Mouse (Mus musculus) lung, embryonic 16.5 days (tissue): ENCODE data around the gene Gm45808. TPM values are rescaled to one million over a fixed set of nuclear protein-coding genes. Genes with fewer than 3 reads are reported as not detected.
"Not testable (repeated sequence)": the region's sequence is repeated elsewhere in the genome, so short reads cannot be mapped to it uniquely, and the experiment has no call there.

Experiments
- ATAC-seq: fragments of 200-750 bp; cut with Nextera tagmentation; 2 replicates; pipeline ENCODE4 v1.8.0; 2017; ENCODE audit warnings: low read depth, mild to moderate bottlenecking, moderate library complexity
- H3K27ac ChIP-seq: fragments of 300-500 bp; sonication (generic); 2 replicates; pipeline ENCODE4 v1.5.1; 2014; ENCODE audit warnings: mild to moderate bottlenecking, control low read depth, low read length
- H3K27me3 ChIP-seq: fragments of 300-500 bp; sonication (generic); 2 replicates; pipeline ENCODE4 v1.6.1; 2014; ENCODE audit warnings: low read depth, low read length, mixed read lengths; ENCODE audit not compliant: control insufficient read depth, insufficient read depth
- H3K36me3 ChIP-seq: fragments of 300-500 bp; sonication (generic); 2 replicates; pipeline ENCODE4 v1.6.1; 2014; ENCODE audit warnings: low read length; ENCODE audit not compliant: control insufficient read depth, insufficient read depth
- H3K4me1 ChIP-seq: fragments of 300-500 bp; sonication (generic); replicated peaks from 2 replicates; pipeline ENCODE4 v1.6.1; 2014; ENCODE audit warnings: low read length, mixed read lengths; ENCODE audit not compliant: control insufficient read depth, insufficient read depth
- H3K4me2 ChIP-seq: fragments of 300-500 bp; sonication (generic); 2 replicates; pipeline ENCODE4 v1.6.1; 2014; ENCODE audit warnings: low read depth, low read length, control low read depth
- H3K4me3 ChIP-seq: fragments of 300-500 bp; sonication (generic); 2 replicates; pipeline ENCODE4 v1.5.1; 2014; ENCODE audit warnings: mild to moderate bottlenecking, low read length, control low read depth
- H3K9ac ChIP-seq: fragments of 300-500 bp; sonication (generic); 2 replicates; pipeline ENCODE4 v1.6.1; 2014; ENCODE audit warnings: low read length, control low read depth
- H3K9me3 ChIP-seq: fragments of 300-500 bp; sonication (generic); 2 replicates; pipeline ENCODE4 v1.6.1; 2016; ENCODE audit warnings: low read length; ENCODE audit not compliant: control insufficient read depth
- WGBS: fragments of 180-500 bp; shearing (Covaris S2); extraction: QIAGEN DNeasy Blood & Tissue Kit; methylation state at CpG from one replicate; pipeline ENCODE4 v1.1.7; 2014; 5-methylcytosine and 5-hydroxymethylcytosine counted together
- polyA plus RNA-seq: library from polyadenylated mRNA; unstranded; fragments of >200 nt; fragmentation: Nextera tagmentation; extraction: Ambion mirVana; gene quantifications from 2 replicates; pipeline ENCODE4 v1.2.1, GENCODE M21; 2015

Gm45808 gene
- polyA plus RNA-seq, 1 experiment from 2014 or later: not detected

DNA sequence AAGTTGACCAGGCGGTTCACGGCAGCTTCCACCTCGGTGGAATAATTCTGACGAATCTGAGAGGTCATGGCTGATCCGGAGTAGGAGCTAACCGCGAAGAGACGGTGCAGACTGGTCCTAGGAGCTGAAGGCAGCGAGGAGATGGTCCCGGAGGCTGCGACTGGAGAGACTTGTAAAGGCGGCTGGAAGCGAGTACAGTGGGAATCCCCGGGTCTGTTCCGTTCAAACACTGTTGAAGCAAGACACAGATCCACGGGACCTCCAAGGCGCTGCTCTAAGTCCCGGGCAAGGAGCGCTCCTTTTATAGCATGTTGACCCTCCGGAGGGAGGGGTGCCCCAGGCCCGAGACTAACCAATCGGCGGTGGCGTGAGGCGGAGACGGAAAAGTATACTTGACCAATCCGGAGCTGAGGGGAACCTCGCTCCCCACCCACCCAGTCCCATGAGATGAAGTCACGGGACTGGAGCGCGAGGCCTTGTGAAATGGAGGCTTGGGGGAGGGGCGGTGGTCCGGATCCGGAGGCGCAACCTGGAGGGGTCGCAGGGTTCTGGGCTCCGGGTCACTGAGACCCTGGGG lies 27.0 kb downstream of the Gm45808 start, which contains the start of gene Ftl1:
TSS of gene Ftl1 (minus strand) at position 321 of the 577 bp plus-strand sequence.
- H3K36me3 ChIP-seq: peaks cover 28% of the 10 kb centered on the region
- peak within 1 kb of the TSS; percentile 93 for H3K27ac ChIP-seq
- H3K9ac ChIP-seq: peak within 1 kb of the TSS; percentile 79
- ATAC-seq: peak; percentile 97
- not testable (repeated sequence) for H3K9me3 ChIP-seq, H3K27me3 ChIP-seq
- H3K4me1 ChIP-seq: peaks cover 33% of the 10 kb centered on the region
- under 1% methylated on average over 35 of the region's 37 CpGs for whole genome bisulfite sequencing
- H3K4me3 ChIP-seq: peak within 1 kb of the TSS; percentile 68
- H3K4me2 ChIP-seq: peak within 1 kb of the TSS; percentile 71

DNA sequence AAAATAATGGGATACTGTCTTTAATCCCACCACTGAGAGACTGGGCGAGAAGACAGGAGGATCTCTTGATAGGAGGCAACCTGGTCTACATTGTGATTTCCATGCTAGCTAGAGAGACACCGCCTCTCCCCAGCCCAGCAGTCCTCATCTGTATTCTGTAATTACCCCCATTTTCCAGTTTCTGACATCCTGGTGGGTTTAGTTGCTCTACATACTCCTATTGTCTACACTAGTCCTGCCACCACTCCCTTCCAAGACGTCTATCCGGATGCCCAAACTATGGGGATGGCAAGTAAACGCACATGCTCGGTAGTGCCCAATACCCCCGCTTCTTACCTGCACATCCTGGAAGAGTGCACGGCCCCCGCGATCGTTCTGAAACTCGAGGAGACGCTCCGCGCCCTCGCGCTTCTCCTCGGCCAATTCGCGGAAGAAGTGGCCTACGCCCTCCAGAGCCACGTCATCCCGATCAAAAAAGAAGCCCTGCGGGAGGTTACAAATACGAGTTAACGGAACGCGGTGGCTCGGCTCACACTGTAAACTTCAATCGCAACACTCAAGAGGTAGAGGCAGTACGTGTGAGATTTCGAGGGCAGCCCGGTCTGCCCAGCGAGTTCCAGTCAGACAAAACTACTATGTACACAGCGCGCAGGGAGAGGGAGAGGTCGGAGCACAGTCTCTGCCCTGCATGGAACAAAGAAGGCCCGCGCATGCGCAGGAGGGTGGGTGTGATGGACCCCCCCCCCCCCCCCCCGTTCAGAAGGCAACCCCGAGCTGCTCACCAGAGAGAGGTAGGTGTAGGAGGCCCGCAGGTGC lies 27.7 kb downstream of the Gm45808 start:
- Histone ChIP-seq H3K27me3 (no peaks in the 10 kb centered on the region), H3K4me1 (peaks cover 33% of the 10 kb centered on the region), H3K27ac (peak overlapping the region; percentile 91), H3K4me3 (peak overlapping the region; percentile 68), H3K9ac (peak overlapping the region; percentile 79), H3K36me3 (peaks cover 34% of the 10 kb centered on the region), H3K4me2 (peak overlapping the region; percentile 71), H3K9me3 (no peaks in the 10 kb centered on the region)
- under 1% methylated on average over 39 of the region's 43 CpGs for WGBS
- ATAC-seq: peak; percentile 77

DNA sequence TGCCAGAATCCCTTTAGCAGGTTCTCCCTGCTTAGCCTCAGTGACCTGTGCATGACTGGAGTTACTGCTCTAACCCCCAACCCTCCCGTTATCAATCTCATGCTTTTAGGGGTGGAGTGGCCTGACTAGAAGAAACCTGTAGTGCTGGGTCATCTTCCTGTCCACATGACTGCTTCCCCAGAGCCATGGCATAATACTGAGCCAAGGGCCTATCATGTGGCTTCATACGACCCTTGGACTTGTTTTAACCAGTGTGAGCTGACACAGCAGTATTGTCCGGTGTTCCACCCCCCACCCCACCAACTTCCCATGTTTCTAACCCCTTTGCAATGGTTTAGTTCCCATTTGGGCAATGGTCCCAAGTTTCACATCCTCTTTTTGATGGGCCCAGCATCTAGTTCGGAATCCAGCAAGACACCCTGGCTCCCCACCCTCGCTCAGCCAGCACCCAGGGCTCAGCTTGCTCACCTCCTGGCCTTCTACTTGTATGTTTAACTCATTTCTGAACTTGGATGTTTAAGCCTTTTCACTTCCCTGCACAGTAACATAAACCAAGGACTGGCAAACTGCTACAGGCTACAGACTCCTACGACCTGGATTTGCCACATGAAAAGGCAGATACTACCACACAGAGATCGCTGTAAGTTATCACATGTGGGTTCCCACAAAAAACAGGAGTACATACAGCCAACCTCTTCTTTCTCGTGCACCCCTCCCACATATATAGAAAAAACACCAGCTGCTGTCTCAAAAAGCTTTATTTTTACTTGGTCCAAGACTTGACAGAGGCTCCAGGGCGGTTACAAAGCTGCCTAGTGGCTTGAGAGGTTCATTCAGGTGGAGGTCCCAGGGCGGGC lies 29.2 kb downstream of the Gm45808 start:
- peak overlapping the region; percentile 71 for H3K4me2 ChIP-seq
- WGBS: 39% methylated on average over 9 of the region's 10 CpGs
- H3K9me3 ChIP-seq: no peaks in the 10 kb centered on the region
- peaks cover 33% of the 10 kb centered on the region for H3K4me1 ChIP-seq
- peak overlapping the region; percentile 79 for H3K9ac ChIP-seq
- H3K27me3 ChIP-seq: no peaks in the 10 kb centered on the region
- H3K4me3 ChIP-seq: peak overlapping the region; percentile 68
- peak overlapping the region; percentile 33 for H3K27ac ChIP-seq
- peaks cover 36% of the 10 kb centered on the region for H3K36me3 ChIP-seq
- no peak for ATAC-seq

DNA sequence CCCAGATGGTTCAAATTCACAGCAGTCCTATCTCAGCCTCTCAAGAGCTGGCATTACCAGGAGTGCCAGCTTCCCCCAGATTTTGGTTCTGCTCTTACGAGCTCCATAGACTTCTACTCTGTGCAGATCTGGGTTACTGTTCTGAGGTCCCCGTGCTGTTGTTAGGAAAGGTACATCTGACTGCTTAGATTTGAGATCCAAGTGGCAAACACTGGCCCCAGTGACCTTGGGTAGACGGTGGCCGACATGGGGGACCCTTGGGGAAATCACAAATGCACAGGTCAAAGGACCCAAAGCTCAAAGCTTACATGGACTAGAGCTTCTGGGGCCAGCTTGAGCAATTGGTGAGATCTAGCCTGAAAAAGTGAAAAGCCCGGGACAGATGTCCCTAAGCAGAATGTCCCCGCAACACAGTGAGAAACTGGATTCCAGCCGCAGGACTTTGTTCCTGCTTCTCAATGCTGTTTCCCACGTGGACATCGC lies 29.8 kb downstream of the Gm45808 start:
- Histone ChIP-seq H3K27me3 (no peaks in the 10 kb centered on the region), H3K36me3 (peaks cover 38% of the 10 kb centered on the region), H3K27ac (peak overlapping the region; percentile 33), H3K4me1 (peaks cover 33% of the 10 kb centered on the region), H3K4me2 (peak overlapping the region; percentile 71; the same call in 1 of the 2 replicates), H3K4me3 (peak overlapping the region; percentile 68; the same call in 1 of the 2 replicates), H3K9me3 (no peaks in the 10 kb centered on the region), H3K9ac (peak overlapping the region; percentile 40)
- 28% methylated on average over 9 of the region's 9 CpGs for WGBS
- no peak for ATAC-seq

DNA sequence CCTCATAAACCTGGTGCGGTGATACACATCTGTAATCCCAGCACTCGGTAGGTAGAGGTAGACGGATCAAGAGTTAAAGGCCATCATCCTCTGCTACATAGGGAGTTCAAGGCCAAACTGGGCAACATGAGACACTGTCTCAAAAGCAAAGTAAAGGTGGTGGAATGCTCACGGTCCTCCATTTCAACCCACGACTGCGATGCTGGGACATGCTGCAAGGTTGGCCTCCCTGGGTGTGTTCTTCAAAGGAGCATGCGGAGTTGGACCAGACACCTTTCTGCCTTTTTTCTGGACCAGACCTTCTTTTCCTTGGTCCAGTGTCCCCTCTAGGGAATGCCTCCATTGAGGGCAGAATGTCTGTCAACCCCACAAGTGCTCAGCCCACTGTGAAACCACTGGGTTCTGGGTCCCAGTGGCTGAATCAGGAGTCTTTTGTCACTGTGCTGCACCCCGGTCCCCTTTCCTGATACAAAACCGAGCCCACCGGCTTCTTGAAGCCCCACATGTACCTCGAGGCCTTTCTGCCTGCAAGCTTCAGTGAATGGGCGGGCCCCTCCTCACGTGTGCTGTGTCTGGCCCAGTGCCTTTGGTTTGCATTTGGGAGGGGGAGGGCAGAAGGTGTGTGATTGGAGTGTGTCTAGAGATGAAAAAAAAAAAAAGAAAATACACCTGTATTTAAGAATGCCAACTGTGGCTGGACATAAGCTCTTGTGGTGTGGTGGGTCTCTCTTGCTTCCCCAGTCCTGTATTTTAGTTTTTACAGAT lies 30.5 kb downstream of the Gm45808 start:
- H3K4me3 ChIP-seq: no peak overlapping the region
- 69% methylated on average over 13 of the region's 13 CpGs for WGBS
- peaks cover 37% of the 10 kb centered on the region for H3K36me3 ChIP-seq
- H3K4me1 ChIP-seq: peaks cover 32% of the 10 kb centered on the region
- no peak for ATAC-seq
- no peaks in the 10 kb centered on the region for H3K27me3 ChIP-seq
- no peaks in the 10 kb centered on the region for H3K9me3 ChIP-seq
- H3K4me2 ChIP-seq: no peak overlapping the region
- no peak overlapping the region for H3K9ac ChIP-seq
- no peak overlapping the region for H3K27ac ChIP-seq

DNA sequence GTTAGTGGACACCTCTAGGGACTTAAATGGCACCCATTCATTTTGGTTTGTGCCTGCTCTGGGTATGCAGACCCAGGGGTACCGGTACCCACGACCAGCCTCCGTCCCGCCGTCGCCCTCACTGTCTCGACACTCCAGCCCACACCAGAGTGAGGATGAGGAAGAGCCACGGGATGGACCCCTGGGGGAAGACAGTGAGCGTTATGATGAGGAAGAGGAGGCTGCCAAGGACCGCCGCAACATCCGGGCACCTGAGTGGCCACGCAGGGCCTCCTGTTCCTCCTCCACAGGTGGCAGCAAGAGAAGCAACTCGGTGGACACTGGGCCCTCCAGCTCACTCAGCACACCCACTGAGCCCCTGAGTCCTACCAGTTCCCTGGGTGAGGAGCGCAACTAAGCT lies 31.6 kb downstream of the Gm45808 start:
- Histone ChIP-seq H3K9ac (no peak overlapping the region), H3K9me3 (no peaks in the 10 kb centered on the region), H3K36me3 (peaks cover 39% of the 10 kb centered on the region), H3K27me3 (no peaks in the 10 kb centered on the region), H3K4me2 (no peak overlapping the region), H3K4me3 (no peak overlapping the region), H3K27ac (no peak overlapping the region), H3K4me1 (peaks cover 20% of the 10 kb centered on the region)
- 85% methylated on average over 15 of the region's 15 CpGs for WGBS
- ATAC-seq: no peak

DNA sequence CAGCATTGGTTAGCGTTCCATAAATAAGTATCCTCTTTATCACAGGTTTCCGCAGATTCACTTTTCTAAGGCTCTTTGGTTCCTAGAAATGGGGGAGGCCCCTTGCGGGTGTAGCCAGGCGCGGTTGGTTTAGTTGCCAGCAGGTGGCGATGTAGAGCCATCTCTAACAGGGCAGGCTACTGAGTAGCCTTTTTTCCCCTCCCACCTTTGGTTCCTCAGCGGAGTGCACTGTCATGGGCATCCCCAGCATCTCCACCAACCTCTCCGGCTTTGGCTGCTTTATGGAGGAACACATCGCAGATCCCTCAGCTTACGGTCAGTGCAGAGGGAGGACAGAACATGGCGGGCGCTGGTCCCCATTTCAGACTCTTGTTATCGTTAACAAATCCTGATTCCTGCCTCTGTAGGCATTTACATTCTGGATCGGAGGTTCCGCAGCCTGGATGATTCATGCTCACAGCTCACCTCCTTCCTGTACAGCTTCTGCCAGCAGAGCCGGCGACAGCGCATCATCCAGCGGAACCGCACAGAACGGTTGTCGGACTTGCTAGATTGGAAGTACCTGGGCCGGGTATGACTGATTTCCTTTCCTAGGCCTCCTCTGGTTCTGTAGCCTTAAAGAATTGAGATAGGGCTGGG lies 35.1 kb downstream of the Gm45808 start:
- no peak overlapping the region for H3K4me2 ChIP-seq
- WGBS: 53% methylated on average over 23 of the region's 23 CpGs

DNA sequence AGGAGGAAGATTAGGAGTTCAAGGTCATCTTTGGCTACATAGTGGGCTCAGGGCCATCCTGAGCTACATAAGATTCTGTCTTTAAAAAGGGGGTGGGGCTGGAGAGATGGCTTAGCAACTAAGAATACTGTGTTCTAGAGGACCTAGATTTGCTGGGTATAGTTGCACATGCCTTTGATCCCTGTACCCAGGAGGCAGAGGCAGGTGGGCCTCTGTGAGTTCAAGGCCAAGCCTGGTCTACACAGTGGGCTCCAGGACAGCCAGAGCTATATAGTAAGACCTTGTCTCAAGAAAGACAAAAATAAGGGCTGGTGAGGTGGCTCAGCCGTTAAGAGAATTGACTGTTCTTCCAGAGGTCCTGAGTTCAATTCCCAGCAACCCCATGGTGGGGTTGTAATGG lies 36.6 kb downstream of the Gm45808 start:
- H3K9me3 ChIP-seq: no peaks in the 10 kb centered on the region
- H3K9ac ChIP-seq: no peak overlapping the region
- H3K36me3 ChIP-seq: peaks cover 40% of the 10 kb centered on the region
- H3K27me3 ChIP-seq: no peaks in the 10 kb centered on the region
- H3K4me1 ChIP-seq: no peaks in the 10 kb centered on the region; the same call in 1 of the 2 replicates
- WGBS: 83% methylated on average over 1 of the region's 1 CpGs
- no peak overlapping the region for H3K4me2 ChIP-seq
- no peak overlapping the region for H3K27ac ChIP-seq
- no peak for ATAC-seq
- no peak overlapping the region for H3K4me3 ChIP-seq

More for the DNA sequence above, 35.1 kb downstream of the Gm45808 start:
- peaks cover under 1% of the 10 kb centered on the region; the same call in 1 of the 2 replicates for H3K4me1 ChIP-seq
- H3K27me3 ChIP-seq: no peaks in the 10 kb centered on the region
- no peak overlapping the region for H3K4me3 ChIP-seq
- peaks cover 38% of the 10 kb centered on the region for H3K36me3 ChIP-seq
- ATAC-seq: peak; percentile 77
- H3K9me3 ChIP-seq: no peaks in the 10 kb centered on the region
- H3K27ac ChIP-seq: no peak overlapping the region
- H3K9ac ChIP-seq: no peak overlapping the region
